11 mouse cellular contexts compared by ENCODE assay signal in the genomic region with DNA sequence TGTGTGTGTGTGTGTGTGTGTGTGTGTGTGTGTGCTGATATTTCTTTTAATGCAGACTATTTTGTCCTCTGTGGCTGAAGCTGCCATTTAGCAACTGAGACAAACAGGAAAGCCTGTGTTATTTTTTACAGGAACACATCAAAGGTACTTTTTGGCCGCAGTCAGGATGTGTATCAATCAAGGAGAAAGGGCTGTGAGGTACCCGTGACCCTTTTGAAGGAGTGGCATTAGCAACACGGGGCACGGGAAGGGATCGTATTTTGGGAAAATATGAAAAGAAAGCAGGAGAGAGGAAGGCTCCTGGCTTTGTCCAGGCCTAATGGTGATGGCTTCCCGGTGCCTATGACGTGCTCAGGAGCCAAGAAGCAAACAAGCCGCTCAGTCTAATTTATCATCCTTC. TPM values are rescaled to one million over a fixed set of nuclear protein-coding genes. Genes with fewer than 3 reads are reported as not detected.
DNase-seq lines count a peak whose midpoint lies in the region; ATAC-seq lines count a peak whose summit lies in the region.
"Had no signal": no experiment of that assay in that cellular context is flagged by ENCODE, and none has a peak within 500 bp of the region (broad histone marks: within the 10 kb centered on the region; RNA-seq: fewer than 3 reads in every experiment).

No protein-coding gene starts in this region.

- no peak for ATAC-seq in embryonic facial prominence, embryonic 12.5 days (ENCODE audit: insufficient number of reproducible peaks, insufficient read depth, low FRiP score, low TSS enrichment)
- ATAC-seq in limb, embryonic 15.5 days (ENCODE audit: insufficient number of reproducible peaks, low FRiP score, low TSS enrichment, low read depth), result no peak
- ATAC-seq in CD4-positive, CD25-positive, alpha-beta regulatory T cell, adult 4 months, result no peak

- WGBS in embryonic facial prominence, embryonic 12.5 days, result 29% methylated on average over 8 of the region's 8 CpGs
- WGBS in limb, embryonic 15.5 days, result 35% methylated on average over 8 of the region's 8 CpGs

- peak; percentile 90 for DNase-seq in heart, adult 11 months
- DNase-seq in heart, adult 8-10 months (ENCODE audit: low spot score), result no peak
- DNase-seq in kidney, postnatal 14 days, result peak; percentile 13
- DNase-seq in kidney, adult 8-10 months, result no peak
- DNase-seq in gastrocnemius, adult 18-20 months (ENCODE audit: low spot score), result no peak
- DNase-seq: retina, postnatal 1 day had no signal

- no peaks in the 10 kb centered on the region for H3K36me3 ChIP-seq in embryonic facial prominence, embryonic 12.5 days
- no peaks in the 10 kb centered on the region for H3K36me3 ChIP-seq in limb, embryonic 15.5 days
- H3K36me3 ChIP-seq: liver, embryonic 15.5 days had no signal

- no peaks in the 10 kb centered on the region for H3K9me3 ChIP-seq in embryonic facial prominence, embryonic 12.5 days
- H3K9me3 ChIP-seq in limb, embryonic 15.5 days, result no peaks in the 10 kb centered on the region
- H3K9me3 ChIP-seq: liver, embryonic 15.5 days had no signal

- no peak overlapping the region for H3K9ac ChIP-seq in embryonic facial prominence, embryonic 12.5 days
- no peak overlapping the region for H3K9ac ChIP-seq in limb, embryonic 15.5 days
- H3K9ac ChIP-seq: liver, embryonic 15.5 days had no signal

- H3K27me3 ChIP-seq in embryonic facial prominence, embryonic 12.5 days, result no peaks in the 10 kb centered on the region
- H3K27me3 ChIP-seq in limb, embryonic 15.5 days, result no peaks in the 10 kb centered on the region
- H3K27me3 ChIP-seq: liver, embryonic 15.5 days had no signal

- no peak overlapping the region for H3K4me3 ChIP-seq in embryonic facial prominence, embryonic 12.5 days
- no peak overlapping the region for H3K4me3 ChIP-seq in limb, embryonic 15.5 days
- H3K4me3 ChIP-seq: liver, embryonic 15.5 days had no signal

- peak overlapping the region; percentile 60 for H3K27ac ChIP-seq in embryonic facial prominence, embryonic 12.5 days
- peak overlapping the region; percentile 5; the same call in 1 of the 2 replicates for H3K27ac ChIP-seq in limb, embryonic 15.5 days
- H3K27ac ChIP-seq: liver, embryonic 15.5 days had no signal

- H3K4me2 ChIP-seq in embryonic facial prominence, embryonic 12.5 days (replicated peaks), result no peak overlapping the region
- no peak overlapping the region for H3K4me2 ChIP-seq in limb, embryonic 15.5 days
- H3K4me2 ChIP-seq: liver, embryonic 15.5 days had no signal

- H3K4me1 ChIP-seq in embryonic facial prominence, embryonic 12.5 days, result peaks cover 32% of the 10 kb centered on the region
- peaks cover 9% of the 10 kb centered on the region; the same call in 1 of the 2 replicates for H3K4me1 ChIP-seq in limb, embryonic 15.5 days
- H3K4me1 ChIP-seq: liver, embryonic 15.5 days had no signal

RNA-seq across cellular contexts. Expression of a gene that starts 31.0 kb away (rescaled TPM):
- total RNA-seq in heart, adult 8-10 months (2022), result 10 to 100 TPM; 11.0 to 14.1 (median 12.1) TPM
- polyA plus RNA-seq in embryonic facial prominence, embryonic 12.5 days (2016; fragmentation: Nextera tagmentation; extraction: Ambion mirVana), result 8.8 and 9.1 TPM in 2 replicates
- polyA plus RNA-seq in limb, embryonic 15.5 days (2015; fragmentation: Nextera tagmentation; extraction: Ambion mirVana), result 9.1 and 9.8 TPM in 2 replicates
- polyA plus RNA-seq in CD4-positive, CD25-positive, alpha-beta regulatory T cell, adult 4 months (2017; shearing (Covaris generic)), result under 1 TPM in 1 of 2 experiments, not detected in 1; 0.83 TPM
- 10 to 100 TPM in 1 of 2 experiments, 1 to 10 TPM in 1; 9.4 to 11.5 TPM for total RNA-seq in gastrocnemius, adult 18-20 months (2021)
- total RNA-seq: monocyte, adult 5-6 weeks had no signal

Comparison
In these comparisons a context has a peak if more than half of its experiments do, and no peak if none do; other contexts are left out.
1. DNase-seq: peak in heart, adult 11 months (single experiment) and kidney, postnatal 14 days (single experiment); none in heart, adult 8-10 months (single experiment), kidney, adult 8-10 months (0 of 2) and gastrocnemius, adult 18-20 months (single experiment).